Mouse (Mus musculus): ENCODE measurements at regions not wholly inside any gene's neighbourhood (a gene's known extent, or its start where the extent isn't known, plus 50 kb on each side); places are given as distances from the start of the nearest gene placed in this dataset.

DNA sequence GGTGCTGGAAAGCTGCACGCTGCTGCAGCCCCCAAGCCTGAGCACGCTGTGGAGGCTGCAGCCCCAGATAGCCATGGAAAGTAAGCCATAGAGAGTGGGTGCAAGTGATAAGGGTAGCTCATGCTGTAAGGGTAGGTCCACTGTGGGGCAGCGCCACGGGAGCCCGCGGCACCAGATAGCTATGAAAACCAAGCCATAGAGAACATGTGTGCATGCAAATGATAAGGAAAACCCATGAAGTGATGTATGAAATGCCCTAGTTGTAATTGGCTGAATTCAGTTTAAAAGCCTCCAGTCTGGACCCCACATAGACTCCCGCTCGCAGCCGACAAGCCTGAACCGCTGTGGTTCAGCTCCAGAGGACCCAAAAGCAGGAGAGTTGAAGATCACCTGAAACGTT, 58.8 kb upstream of the L3mbtl3 start:
- no peak for DNase-seq (ENCODE audit: low read depth in 1 of 2, low spot score in 2 of 2)

DNA sequence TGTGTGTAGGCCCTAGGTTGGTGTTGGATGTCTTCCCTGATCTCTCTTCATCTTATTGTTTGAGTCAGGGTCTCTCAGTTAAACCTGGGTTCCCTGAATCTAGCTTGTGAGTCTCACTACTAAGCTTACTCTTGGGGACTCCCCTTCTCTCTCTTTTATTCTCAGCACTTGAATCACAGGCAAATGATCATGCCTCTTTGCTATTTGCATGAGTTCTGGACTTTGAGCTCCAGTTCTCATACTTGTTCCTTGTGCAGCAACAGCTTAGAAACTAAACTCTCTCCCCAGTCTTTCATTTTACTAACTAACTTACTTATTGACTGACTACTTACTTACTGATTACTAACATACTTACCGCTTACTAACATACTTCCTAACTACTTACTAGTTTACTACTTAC, 64.9 kb upstream of the L3mbtl3 start:
- DNase-seq (ENCODE audit: low read depth in 1 of 2, low spot score in 2 of 2), result no peak

DNA sequence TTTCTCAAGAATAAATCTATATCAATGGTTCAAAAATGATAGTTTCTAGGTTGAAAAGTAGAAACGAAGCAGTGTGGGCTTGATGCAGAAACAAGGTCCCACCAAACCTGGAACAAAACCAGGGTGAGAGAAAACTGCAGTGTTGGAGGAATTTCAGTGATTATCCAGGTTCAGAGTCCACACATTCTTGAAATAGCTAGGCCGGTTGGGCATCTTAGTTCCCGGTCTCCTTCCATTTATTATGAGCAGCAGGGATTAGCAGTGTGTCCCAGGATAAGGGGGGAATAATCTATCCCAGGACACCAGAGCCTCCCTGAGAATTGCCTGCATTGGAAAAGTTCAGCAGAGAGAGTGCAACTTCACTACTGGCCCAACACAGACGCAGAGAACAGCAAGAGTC, 108.5 kb upstream of the L3mbtl3 start:
- no peak for DNase-seq (ENCODE audit: low read depth in 1 of 2, low spot score in 2 of 2)

DNA sequence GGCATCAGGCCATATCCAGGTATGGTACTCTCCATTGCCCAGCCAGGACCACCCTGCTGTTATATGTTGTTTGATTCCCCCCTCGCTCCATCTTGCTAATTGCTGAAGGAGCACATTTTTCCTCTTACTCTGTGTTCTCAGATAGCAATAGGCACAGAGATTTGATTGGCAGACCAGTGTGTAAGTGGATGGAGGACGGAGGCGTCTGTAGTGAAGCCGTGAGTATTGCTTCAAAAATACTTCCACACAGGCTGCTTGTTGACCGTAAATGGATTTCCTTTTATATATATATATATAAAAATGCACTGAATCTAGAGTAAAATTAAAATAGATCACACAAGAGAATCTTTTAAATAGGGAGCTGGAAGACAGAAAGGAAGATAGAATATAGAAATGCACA, 115.6 kb upstream of the L3mbtl3 start:
- DNase-seq (ENCODE audit: low read depth in 1 of 2, low spot score in 2 of 2), result no peak

DNA sequence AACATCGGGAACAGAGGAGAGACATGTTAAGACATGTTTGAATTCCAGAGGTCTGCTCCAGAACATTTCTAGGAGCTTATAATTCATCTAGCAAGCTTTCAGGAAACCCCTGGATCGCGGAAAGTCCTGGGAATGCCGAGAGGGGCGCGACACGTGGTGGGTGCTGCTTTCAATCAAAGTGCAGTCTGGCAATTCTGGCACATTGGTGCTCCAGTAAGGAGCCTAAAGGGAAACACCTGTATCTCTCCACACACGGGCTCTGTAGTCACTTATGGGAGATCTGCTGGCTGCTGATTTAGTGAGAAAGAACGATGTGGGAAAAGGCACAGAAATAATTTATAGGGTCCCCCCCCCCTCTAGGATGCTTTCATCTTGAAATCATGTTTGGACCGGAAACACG, 116.4 kb upstream of the L3mbtl3 start:
- DNase-seq (ENCODE audit: low read depth in 1 of 2, low spot score in 2 of 2), result no peak

DNA sequence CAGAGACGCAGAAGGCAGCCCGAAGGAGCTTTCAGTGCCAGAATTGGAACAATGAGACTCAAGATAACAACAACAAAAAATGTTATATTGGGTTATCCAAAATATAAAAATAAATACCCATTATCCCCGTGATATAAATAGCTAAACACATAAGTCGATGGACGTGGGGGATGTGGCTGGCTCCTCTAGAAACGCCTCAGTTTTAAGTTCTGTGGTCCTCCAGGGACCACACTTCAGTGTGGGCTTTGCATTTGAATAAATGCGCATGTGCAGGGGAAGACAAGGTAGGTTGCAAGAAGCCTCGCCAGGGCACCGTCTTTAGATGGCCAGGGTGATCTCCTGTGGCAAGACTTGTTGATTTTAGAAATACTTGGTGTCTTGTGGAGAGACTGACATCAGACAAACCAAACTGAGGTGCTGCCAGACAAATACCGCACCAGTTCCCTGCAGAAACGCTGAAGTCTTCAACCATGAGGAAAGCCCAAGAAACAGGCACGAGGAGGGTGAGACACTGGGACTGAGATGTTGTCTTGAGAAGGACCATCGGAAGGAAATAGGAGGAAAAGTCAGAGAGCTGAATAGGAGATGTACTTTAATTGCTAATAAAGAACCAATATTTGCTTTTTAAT, 117.2 kb upstream of the L3mbtl3 start:
- DNase-seq (ENCODE audit: low read depth in 1 of 2, low spot score in 2 of 2), result no peak

DNA sequence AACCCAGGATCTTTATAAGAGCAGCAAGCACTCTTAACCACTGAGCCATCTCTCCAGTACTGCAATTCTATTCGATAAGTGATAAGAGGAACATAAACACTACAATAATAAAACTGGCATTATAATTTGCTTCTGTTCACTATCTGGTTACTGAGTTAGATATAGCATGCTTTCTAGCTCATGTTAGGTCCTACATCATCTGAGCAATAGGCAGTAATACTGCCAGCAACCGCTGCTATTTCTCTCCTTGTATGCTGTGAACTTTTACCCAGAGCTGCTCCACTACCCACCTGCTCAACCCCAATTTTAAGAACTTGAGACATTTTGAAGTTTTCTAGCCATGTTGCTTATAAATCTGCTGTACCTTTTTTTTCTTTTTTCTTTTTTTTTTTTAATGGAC, 118.0 kb upstream of the L3mbtl3 start:
- DNase-seq (ENCODE audit: low read depth in 1 of 2, low spot score in 2 of 2), result no peak

DNA sequence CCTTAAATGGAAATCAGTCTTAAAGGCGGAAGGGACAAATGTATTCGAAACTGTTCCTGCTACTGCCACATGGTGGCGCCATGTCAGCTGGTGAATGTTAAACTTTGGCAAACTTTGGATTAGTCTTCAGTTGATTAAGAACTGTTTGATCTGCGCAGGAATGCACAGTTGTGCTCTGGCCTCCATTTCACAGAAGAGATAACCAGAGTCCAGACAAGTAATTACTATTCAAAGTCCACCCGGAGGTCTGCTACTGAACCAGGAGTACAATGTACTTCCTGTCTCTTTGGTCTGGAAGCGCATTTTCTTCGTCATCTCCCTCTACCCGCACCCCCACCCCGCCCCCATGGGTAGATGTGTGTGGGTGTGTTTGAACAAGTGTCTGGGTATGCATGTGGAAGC, 118.6 kb upstream of the L3mbtl3 start:
- DNase-seq (ENCODE audit: low read depth in 1 of 2, low spot score in 2 of 2), result peak in 1 of 2 experiments; percentile 14

DNA sequence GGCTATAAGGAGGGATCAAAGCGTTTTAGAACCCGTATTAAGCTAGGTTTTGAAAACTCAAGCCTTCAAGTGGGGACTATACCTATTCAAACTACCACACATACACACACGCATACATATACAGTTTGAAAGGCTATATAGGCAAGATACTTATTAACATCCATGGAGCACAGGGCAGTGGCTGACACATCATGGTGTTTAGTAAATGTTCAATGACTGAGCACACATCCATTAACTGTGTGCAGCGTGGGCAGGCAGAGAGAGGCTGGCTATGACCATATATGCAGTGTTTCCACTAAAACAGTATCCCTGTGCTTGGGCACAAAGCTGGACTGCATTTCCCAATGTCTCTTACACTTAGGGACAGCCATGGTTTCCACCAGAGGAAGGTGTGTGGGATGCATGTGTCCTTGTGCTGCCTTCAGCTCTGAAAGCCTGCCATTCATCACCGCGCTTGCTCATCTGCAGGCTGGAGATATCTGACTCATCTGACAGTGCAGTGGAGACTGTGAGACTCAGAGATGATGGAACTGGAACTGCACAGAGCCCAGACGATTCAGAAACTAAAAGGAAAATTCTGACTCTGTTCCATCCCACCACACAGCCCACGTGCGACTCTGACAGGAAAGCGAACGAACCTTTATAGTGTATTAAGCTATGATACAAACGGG, 124.6 kb upstream of the L3mbtl3 start:
- DNase-seq (ENCODE audit: low read depth in 1 of 2, low spot score in 2 of 2), result no peak

DNA sequence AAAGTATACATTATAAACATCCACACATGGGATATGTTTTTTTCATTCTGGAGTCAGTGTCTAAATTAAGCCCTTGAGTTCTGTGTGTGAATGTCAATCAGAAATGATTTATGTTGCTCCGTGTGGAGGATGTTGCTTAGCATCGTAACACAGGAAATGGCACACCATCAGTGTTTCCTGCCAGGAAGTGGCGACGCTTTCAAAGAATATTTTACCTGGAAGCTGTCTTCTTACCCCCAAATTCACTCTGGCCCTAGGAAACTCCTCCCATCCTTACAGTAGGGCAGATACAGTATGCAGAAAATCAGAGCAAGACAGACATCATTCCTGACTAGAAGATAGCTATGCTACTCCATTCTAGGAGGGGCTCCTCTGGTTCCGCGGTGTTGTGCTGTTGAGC, 145.1 kb upstream of the L3mbtl3 start:
- no peak for DNase-seq (ENCODE audit: low read depth in 1 of 2, low spot score in 2 of 2)

DNA sequence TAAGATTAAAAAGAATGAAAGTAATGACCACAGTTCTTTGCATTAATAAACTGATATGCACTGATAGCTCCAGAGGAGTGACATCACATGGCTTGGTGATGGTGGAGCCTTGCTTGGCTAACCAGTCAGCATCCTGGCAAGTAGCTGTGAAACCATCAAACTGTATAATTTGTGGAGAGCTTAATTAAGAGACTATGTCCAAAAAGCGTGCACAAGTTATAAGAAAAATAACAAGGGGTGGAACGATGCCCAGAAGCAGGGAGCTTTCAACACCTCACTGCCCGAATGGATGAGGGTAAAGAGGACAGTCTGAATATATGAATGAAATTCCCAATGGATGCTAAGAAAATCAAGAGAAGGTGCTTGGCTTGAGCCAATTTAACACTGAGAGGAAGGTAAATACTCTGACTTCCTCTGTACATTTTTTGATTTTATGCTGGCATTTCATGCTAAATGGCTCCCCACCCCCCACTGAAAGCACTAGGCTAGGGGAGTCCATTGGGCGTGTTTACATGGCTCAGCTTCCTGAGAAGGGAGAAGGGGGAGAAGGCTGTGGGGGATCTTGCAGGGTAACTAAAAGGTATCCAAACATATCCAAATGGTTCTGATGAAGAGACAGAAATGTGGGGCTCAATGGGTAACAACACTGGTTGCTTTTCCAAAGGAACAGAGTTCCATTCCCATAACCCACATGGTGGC, 150.2 kb upstream of the L3mbtl3 start:
- DNase-seq (ENCODE audit: low read depth in 1 of 2, low spot score in 2 of 2), result no peak

DNA sequence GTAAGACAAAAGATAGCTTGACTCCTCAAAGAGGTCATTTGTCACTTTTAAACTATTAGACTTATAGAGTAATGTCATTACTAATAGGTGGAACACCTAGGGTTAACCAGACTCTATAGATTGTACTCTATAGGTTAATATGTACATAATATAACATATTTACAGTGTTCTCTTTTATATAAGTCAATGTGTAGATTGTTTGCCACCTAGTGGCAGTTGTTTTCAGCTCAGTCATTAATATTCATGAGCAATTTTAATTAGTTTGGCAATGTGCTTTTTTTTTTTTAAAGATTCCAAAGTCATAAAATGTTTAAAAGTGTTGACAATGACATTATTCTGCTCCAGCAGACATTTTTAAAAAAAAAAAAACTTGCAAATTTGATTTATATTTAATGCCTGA, 164.4 kb upstream of the L3mbtl3 start:
- DNase-seq (ENCODE audit: low read depth in 1 of 2, low spot score in 2 of 2), result no peak

DNA sequence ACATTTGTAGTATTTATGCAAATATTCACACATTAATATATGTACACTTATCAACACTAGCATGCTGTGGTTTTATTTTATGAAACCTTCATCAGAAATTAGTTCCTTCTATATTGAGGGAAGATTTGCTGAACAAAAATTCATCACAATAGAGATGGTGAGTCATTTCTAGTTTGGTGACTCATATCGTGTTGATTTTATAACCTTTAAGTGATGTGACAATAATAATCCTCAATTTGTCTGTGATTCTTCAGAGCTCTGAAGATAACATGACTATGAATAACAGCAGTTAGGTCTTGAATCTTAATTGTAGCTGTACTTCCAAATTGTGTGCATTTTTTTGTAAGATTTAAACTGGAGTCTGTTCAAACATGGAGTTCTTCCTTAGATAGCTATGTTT, 168.3 kb upstream of the L3mbtl3 start:
- DNase-seq (ENCODE audit: low read depth in 1 of 2, low spot score in 2 of 2), result no peak

DNA sequence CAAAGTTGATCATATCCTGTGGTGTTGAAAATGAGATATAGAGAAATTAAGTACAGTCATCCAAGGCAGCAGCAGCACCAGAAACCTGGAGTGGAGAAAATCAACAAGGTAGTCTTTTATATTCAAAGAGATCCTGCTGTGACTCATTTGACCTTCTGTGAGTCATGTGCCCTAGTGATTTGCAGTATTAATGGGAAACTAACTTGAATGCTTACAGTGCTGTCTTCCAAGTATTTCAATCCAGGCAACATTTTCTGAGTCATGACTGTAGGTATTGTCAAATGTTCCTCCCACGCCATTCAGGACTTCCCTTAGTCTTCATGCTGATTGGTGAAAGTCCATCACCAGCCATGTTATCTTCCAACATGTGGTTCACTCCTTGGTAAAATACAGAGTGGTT, 169.0 kb upstream of the L3mbtl3 start:
- DNase-seq (ENCODE audit: low read depth in 1 of 2, low spot score in 2 of 2), result no peak

DNA sequence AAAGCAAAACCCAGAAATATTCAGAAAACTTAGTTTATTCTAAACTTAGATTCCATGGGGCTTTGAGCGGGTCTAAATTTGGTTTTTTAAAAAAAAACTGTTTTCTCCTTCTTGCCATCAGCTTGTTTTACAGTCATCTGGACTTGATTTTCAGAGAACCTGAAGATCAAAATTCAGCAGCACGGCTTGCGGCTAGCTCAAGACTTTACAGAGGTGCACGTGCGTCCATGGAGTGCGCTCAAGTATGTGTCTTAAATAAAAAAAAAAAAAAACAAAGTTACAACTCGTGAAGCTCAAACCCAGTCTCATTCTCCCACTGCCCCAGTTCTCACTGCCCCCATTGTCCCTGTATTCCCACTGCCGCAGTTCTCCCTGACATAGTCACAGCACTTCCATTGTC, 180.5 kb upstream of the L3mbtl3 start:
- DNase-seq (ENCODE audit: low read depth in 1 of 2, low spot score in 2 of 2), result no peak

DNA sequence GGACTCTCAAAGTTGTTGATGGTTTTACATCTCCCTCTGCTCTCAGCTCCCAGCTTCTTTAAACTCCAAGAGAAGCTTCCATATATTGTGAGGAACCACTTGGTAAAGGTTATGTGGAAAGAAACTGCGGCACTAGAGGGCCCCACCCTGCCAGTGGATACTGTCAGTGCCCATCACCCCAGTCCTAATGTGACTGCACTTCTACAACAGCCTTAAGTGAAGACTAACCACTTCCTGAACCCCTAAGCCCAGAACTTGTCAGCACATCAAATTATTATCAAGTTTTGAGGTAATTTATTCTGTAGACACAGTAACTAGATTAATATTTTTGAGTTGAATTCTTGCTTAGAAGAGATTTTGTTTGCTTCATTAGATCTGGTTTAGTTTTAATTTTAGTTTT, 182.3 kb upstream of the L3mbtl3 start:
- no peak for DNase-seq (ENCODE audit: low read depth in 1 of 2, low spot score in 2 of 2)

DNA sequence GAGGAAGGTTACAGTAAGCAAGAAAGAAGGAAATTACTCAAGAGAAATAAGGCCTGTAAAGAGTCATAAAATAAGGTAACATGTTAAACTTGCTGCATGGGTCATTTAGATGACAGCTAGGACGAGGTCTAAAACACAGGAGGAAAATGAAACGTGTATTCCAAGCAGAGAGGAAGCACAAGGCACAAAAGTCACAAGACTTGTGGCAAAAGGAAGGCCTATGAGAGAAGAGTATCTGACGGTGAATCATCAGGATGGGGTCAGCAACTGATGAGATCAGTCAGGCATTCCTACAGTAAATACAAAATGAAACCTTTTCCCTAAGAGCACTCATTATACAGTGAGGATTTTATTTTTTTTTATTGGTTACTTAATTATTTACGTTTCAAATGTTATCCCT, 183.6 kb upstream of the L3mbtl3 start:
- DNase-seq (ENCODE audit: low read depth in 1 of 2, low spot score in 2 of 2), result no peak

DNA sequence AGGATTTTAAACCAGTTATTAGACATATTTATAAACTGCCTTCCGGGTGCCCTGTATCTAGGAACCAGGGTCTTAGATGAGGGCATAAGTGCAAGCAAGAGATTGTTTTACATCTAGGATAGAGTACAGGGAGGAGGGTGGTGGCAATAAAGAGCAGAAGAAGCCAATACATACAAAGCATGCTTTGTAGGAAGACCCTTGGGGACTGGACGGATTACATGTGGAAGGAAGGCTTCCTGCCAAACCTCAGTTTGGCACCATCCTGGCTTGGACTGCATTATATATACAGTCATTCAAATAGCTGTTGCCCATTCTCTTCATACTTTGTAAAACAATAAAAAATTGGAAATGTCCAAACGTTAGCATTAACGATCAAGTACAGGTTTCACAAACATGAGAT, 184.7 kb upstream of the L3mbtl3 start:
- no peak for DNase-seq (ENCODE audit: low read depth in 1 of 2, low spot score in 2 of 2)

DNA sequence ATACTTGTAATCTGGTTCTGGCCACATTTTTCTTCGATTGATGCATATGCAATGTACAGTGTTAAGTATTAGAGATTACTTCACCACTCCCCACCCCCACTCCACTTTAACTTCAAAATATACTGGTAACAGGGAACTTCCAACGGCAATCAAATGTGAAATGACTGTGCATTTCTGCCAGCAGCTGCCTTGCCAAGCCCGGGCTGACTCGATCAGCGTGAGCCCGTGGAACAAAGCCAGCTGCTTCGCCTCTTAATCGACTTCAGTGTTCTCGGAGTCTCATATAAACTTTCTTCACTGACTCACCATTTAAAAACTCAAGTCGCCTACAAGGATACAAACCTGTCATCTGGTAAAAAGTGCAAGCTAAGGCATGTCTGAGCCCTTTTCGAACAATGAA, 188.7 kb upstream of the L3mbtl3 start:
- peak in 1 of 2 experiments; percentile 16 for DNase-seq (ENCODE audit: low read depth in 1 of 2, low spot score in 2 of 2)

DNA sequence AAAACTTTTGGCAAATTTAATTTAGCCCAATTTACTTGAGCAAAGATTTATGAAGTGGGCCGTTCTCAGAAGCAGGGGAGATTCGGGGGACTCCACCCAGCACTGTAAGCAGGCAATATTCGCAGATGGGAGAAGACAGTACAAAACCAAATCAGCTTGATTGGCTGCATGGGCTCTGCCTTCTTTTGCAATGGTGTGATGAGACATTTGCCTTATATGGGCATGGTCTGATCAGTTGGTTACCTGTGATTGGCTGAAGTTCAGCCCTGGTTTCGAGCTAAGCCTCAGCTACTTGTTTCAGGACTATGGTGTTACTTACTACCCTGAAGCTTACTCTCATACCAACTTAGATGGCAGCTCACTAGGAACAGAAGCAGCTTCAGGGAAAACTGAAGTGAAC, 185.6 kb upstream of the Arhgap18 start:
- no peak for DNase-seq (ENCODE audit: low read depth in 1 of 2, low spot score in 2 of 2)

DNA sequence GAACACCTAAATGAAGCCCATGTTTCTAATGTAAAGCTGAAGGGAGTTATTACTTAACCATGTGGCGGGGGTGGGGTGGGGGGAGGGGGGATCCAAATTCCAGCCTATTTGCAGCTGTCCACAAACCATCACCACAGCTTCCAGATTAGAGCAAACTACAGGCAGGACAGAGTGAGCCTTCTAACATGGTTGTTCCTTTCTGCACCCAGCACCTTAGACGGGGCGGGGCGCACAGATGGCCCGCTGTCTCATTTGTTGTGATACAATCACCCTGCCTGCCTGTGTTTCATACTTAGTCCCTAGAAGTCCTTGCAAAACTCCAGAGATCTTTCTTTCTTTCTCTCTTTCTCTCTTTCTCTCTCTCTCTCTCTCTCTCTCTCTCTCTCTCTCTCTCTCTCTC, 182.8 kb upstream of the Arhgap18 start:
- no peak for DNase-seq (ENCODE audit: low read depth in 1 of 2, low spot score in 2 of 2)

DNA sequence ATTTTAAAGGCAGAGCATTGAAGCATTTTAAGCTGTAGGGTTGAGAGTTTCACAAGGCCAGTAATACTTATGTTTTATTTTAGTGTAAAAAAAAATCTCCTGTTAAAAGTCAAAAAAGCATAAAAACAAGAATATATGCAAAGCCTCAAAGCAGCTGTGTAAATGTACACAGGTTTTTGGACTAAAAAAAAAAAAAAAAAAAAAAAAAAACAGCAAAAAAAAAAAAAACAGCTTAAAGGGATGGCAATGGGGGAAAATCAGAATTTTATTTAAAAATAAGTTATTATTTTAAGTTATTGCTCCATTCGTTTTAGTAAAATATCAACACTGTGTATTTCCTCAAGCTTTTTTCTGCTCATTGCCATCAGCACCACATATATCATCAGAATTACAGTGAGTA, 181.8 kb upstream of the Arhgap18 start:
- no peak for DNase-seq (ENCODE audit: low read depth in 1 of 2, low spot score in 2 of 2)

DNA sequence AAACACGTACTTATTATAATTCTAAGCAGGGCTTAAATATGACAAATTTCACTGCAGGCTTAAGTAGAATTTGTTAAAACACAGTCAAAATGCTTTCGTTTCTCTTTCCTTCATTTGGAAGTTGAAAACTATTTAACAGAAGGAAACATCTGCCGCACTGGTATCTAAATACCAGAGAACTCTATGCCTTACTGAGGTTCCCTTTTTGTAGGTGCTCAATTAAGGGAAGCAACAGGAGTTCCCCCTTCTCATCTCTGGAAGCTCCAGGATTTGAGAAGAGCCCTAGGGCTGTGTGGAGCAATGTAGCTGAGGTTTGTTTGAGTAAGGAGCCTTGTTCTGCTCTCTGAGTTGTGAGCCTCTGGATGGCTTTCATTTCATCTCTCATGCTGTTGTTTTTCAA, 177.1 kb upstream of the Arhgap18 start:
- DNase-seq (ENCODE audit: low read depth in 1 of 2, low spot score in 2 of 2), result no peak

All from monocyte, adult 2 months (primary cell).